Mouse (Mus musculus) ES-Bruce4 (cell line): ENCODE data around the gene Cdca4.
"Not testable (repeated sequence)": the region's sequence is repeated elsewhere in the genome, so short reads cannot be mapped to it uniquely, and the experiment has no call there.

ENCODE experiments used
- CTCF ChIP-seq: IDR thresholded peaks from one replicate; pipeline ENCODE4 v1.8.1; 2011; ENCODE audit warnings: low read depth, low read length
- POLR2A ChIP-seq: IDR thresholded peaks from one replicate; pipeline ENCODE4 v1.8.1; 2011; ENCODE audit warnings: low read length; ENCODE audit not compliant: insufficient read depth

DNA sequence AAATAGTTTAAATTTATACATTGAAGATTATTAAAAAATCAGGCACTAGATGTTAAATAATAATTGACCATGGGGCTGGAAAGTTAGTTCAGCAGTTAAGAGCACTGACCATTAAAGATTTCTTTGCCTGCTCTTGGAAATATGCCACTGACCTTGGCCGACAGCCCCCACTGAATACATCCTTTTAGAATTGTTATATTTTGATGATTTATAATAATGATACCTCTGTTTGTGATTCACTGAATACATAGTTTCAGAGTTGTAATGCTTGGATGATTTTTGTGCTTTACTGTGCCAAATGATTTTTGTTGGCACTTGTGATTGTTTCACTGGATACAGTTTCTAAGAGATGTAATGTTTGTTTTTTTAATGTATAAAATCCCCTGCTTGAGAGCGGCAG lies 12.9 kb upstream of the Cdca4 start:
- not testable (repeated sequence) for TF ChIP-seq POLR2A, CTCF
